Mouse (Mus musculus) heart, embryonic 13.5 days (tissue): ENCODE data around the gene Sar1b. TPM values are rescaled to one million over a fixed set of nuclear protein-coding genes. Genes with fewer than 3 reads are reported as not detected.

ENCODE experiments used
- ATAC-seq: fragments of 200-750 bp; cut with Nextera tagmentation; 2 replicates; pipeline ENCODE4 v1.8.0; 2017; ENCODE audit warnings: moderate TSS enrichment; ENCODE audit not compliant: insufficient number of reproducible peaks, low FRiP score, low TSS enrichment; ENCODE audit errors: extremely low read depth
- H3K27ac ChIP-seq: fragments of 300-500 bp; sonication (generic); replicated peaks from 2 replicates; pipeline ENCODE4 v1.5.1; 2015; ENCODE audit warnings: moderate library complexity, mild to moderate bottlenecking, inconsistent platforms
- H3K27me3 ChIP-seq: fragments of 300-500 bp; sonication (generic); replicated peaks from 2 replicates; pipeline ENCODE4 v1.6.1; 2015; ENCODE audit warnings: mild to moderate bottlenecking, inconsistent platforms
- H3K36me3 ChIP-seq: fragments of 300-500 bp; sonication (generic); 2 replicates; pipeline ENCODE4 v1.6.1; 2015; ENCODE audit warnings: mild to moderate bottlenecking, inconsistent platforms
- H3K4me1 ChIP-seq: fragments of 300-500 bp; sonication (generic); 2 replicates; pipeline ENCODE4 v1.6.1; 2015; ENCODE audit warnings: inconsistent platforms
- H3K4me2 ChIP-seq: fragments of 300-500 bp; sonication (generic); 2 replicates; pipeline ENCODE4 v1.6.1; 2015; ENCODE audit warnings: inconsistent platforms, mild to moderate bottlenecking, moderate library complexity
- H3K4me3 ChIP-seq: fragments of 300-500 bp; sonication (generic); 2 replicates; pipeline ENCODE4 v1.5.1; 2015; ENCODE audit warnings: moderate library complexity, mild to moderate bottlenecking, inconsistent platforms
- H3K9ac ChIP-seq: fragments of 300-500 bp; sonication (generic); 2 replicates; pipeline ENCODE4 v1.6.1; 2015; ENCODE audit warnings: inconsistent platforms, mild to moderate bottlenecking, moderate library complexity
- H3K9me3 ChIP-seq: fragments of 300-500 bp; sonication (generic); 2 replicates; pipeline ENCODE4 v1.6.1; 2016; ENCODE audit warnings: inconsistent platforms
- WGBS: fragments of 180-500 bp; shearing (Covaris S2); methylation state at CpG from one replicate; pipeline ENCODE4 v1.1.7; 2015; ENCODE audit warnings: mixed read lengths; 5-methylcytosine and 5-hydroxymethylcytosine counted together
- polyA plus RNA-seq: library from polyadenylated mRNA; unstranded; fragments of >200 nt; fragmentation: Nextera tagmentation; extraction: Ambion mirVana; gene quantifications from 2 replicates; pipeline ENCODE4 v1.2.1, GENCODE M21; 2015

Sar1b gene
- polyA plus RNA-seq, 1 experiment from 2014 or later, result 133 TPM

- ATAC-seq, result no peak
- H3K4me2 ChIP-seq, result no peak overlapping the region
Observed at GRCm38 (mm10) chr11:51833393-51834066, 70.0 kb downstream of the Sar1b start.

GRCm38 (mm10) chr11:51834067-51834411 is 70.6 kb downstream of the Sar1b start:
- 85% methylated on average over 8 of the region's 8 CpGs for WGBS
- ATAC-seq, result no peak

More at GRCm38 (mm10) chr11:51833393-51834066, 70.0 kb downstream of the Sar1b start:
- H3K4me3 ChIP-seq, result no peak overlapping the region
- no peak overlapping the region for H3K27ac ChIP-seq
- H3K27me3 ChIP-seq, result no peaks in the 10 kb centered on the region
- no peaks in the 10 kb centered on the region for H3K9me3 ChIP-seq
- H3K36me3 ChIP-seq, result no peaks in the 10 kb centered on the region
- 81% methylated on average over 10 of the region's 10 CpGs for WGBS
- H3K4me1 ChIP-seq, result peaks cover 3% of the 10 kb centered on the region; the same call in 1 of the 2 replicates
- no peak overlapping the region for H3K9ac ChIP-seq

GRCm38 (mm10) chr11:51835598-51835997 is 72.1 kb downstream of the Sar1b start:
- Histone ChIP-seq H3K27me3 (no peaks in the 10 kb centered on the region), H3K4me3 (no peak overlapping the region), H3K36me3 (no peaks in the 10 kb centered on the region), H3K9me3 (no peaks in the 10 kb centered on the region), H3K4me1 (peaks cover 5% of the 10 kb centered on the region; the same call in 1 of the 2 replicates), H3K4me2 (no peak overlapping the region), H3K9ac (no peak overlapping the region), H3K27ac (no peak overlapping the region)
- 89% methylated on average over 12 of the region's 12 CpGs for WGBS
- ATAC-seq, result no peak

More at GRCm38 (mm10) chr11:51834067-51834411, 70.6 kb downstream of the Sar1b start:
- Histone ChIP-seq H3K27ac (no peak overlapping the region), H3K4me1 (peaks cover 3% of the 10 kb centered on the region; the same call in 1 of the 2 replicates), H3K36me3 (no peaks in the 10 kb centered on the region), H3K4me2 (no peak overlapping the region), H3K27me3 (no peaks in the 10 kb centered on the region), H3K9me3 (no peaks in the 10 kb centered on the region), H3K9ac (no peak overlapping the region), H3K4me3 (no peak overlapping the region)

GRCm38 (mm10) chr11:51836506-51836905 is 73.0 kb downstream of the Sar1b start:
- H3K4me2 ChIP-seq, result no peak overlapping the region
- ATAC-seq, result no peak
- 81% methylated on average over 6 of the region's 6 CpGs for WGBS
- H3K27ac ChIP-seq, result no peak overlapping the region
- no peaks in the 10 kb centered on the region for H3K27me3 ChIP-seq
- H3K9me3 ChIP-seq, result no peaks in the 10 kb centered on the region
- no peak overlapping the region for H3K9ac ChIP-seq
- peaks cover 13% of the 10 kb centered on the region; the same call in 1 of the 2 replicates for H3K4me1 ChIP-seq
- no peaks in the 10 kb centered on the region for H3K36me3 ChIP-seq
- no peak overlapping the region for H3K4me3 ChIP-seq

- no peak for ATAC-seq
Observed at GRCm38 (mm10) chr11:51837164-51838153, 74.0 kb downstream of the Sar1b start.

GRCm38 (mm10) chr11:51839106-51839505 is 75.6 kb downstream of the Sar1b start:
- Histone ChIP-seq H3K9me3 (no peaks in the 10 kb centered on the region), H3K36me3 (no peaks in the 10 kb centered on the region), H3K27me3 (no peaks in the 10 kb centered on the region), H3K4me3 (no peak overlapping the region), H3K27ac (no peak overlapping the region), H3K4me2 (no peak overlapping the region), H3K9ac (no peak overlapping the region), H3K4me1 (peaks cover 9% of the 10 kb centered on the region; the same call in 1 of the 2 replicates)
- WGBS, result 75% methylated on average over 2 of the region's 2 CpGs
- ATAC-seq, result no peak

More at GRCm38 (mm10) chr11:51837164-51838153, 74.0 kb downstream of the Sar1b start:
- Histone ChIP-seq H3K27me3 (no peaks in the 10 kb centered on the region), H3K27ac (no peak overlapping the region), H3K9ac (no peak overlapping the region), H3K9me3 (no peaks in the 10 kb centered on the region), H3K36me3 (no peaks in the 10 kb centered on the region), H3K4me3 (no peak overlapping the region), H3K4me2 (no peak overlapping the region), H3K4me1 (peaks cover 11% of the 10 kb centered on the region; the same call in 1 of the 2 replicates)
- WGBS, result 62% methylated on average over 8 of the region's 8 CpGs

GRCm38 (mm10) chr11:51839973-51840372 is 76.5 kb downstream of the Sar1b start:
- Histone ChIP-seq H3K9ac (no peak overlapping the region), H3K36me3 (no peaks in the 10 kb centered on the region), H3K4me1 (peaks cover 15% of the 10 kb centered on the region; the same call in 1 of the 2 replicates), H3K27me3 (no peaks in the 10 kb centered on the region), H3K27ac (no peak overlapping the region), H3K4me3 (no peak overlapping the region), H3K9me3 (no peaks in the 10 kb centered on the region), H3K4me2 (no peak overlapping the region)
- ATAC-seq, result no peak
- 87% methylated on average over 11 of the region's 11 CpGs for WGBS

GRCm38 (mm10) chr11:51840657-51841056 is 77.2 kb downstream of the Sar1b start:
- no peak for ATAC-seq
- Histone ChIP-seq H3K4me3 (no peak overlapping the region), H3K9me3 (no peaks in the 10 kb centered on the region), H3K27me3 (no peaks in the 10 kb centered on the region), H3K9ac (no peak overlapping the region), H3K4me1 (peaks cover 15% of the 10 kb centered on the region; the same call in 1 of the 2 replicates), H3K4me2 (no peak overlapping the region), H3K36me3 (no peaks in the 10 kb centered on the region), H3K27ac (no peak overlapping the region)
- WGBS, result 43% methylated on average over 9 of the region's 9 CpGs

- ATAC-seq, result no peak
- no peak overlapping the region for H3K27ac ChIP-seq
- H3K4me1 ChIP-seq, result peaks cover 15% of the 10 kb centered on the region; the same call in 1 of the 2 replicates
- H3K9ac ChIP-seq, result no peak overlapping the region
- H3K27me3 ChIP-seq, result no peaks in the 10 kb centered on the region
- H3K4me3 ChIP-seq, result no peak overlapping the region
- H3K9me3 ChIP-seq, result no peaks in the 10 kb centered on the region
- 58% methylated on average over 9 of the region's 9 CpGs for WGBS
- H3K36me3 ChIP-seq, result no peaks in the 10 kb centered on the region
- no peak overlapping the region for H3K4me2 ChIP-seq
Observed at GRCm38 (mm10) chr11:51841149-51841548, 77.7 kb downstream of the Sar1b start.
